Mouse (Mus musculus) intestine, embryonic 15.5 days (tissue): ENCODE measurements at regions not wholly inside any gene's neighbourhood (a gene's known extent, or its start where the extent isn't known, plus 50 kb on each side); places are given as distances from the start of the nearest gene placed in this dataset.
A peak's percentile ranks its signal among the peaks of the same experiment; 100 is the strongest.

Experiments
- ATAC-seq: fragments of 200-750 bp; cut with Nextera tagmentation; 2 replicates; pipeline ENCODE4 v1.8.0; 2017; ENCODE audit warnings: moderate TSS enrichment, moderate library complexity
- H3K27ac ChIP-seq: fragments of 300-500 bp; sonication (generic); 2 replicates; pipeline ENCODE4 v1.5.1; 2015; ENCODE audit warnings: mild to moderate bottlenecking, inconsistent platforms
- H3K27me3 ChIP-seq: fragments of 300-500 bp; sonication (generic); replicated peaks from 2 replicates; pipeline ENCODE4 v1.6.1; 2015; ENCODE audit warnings: inconsistent platforms
- H3K36me3 ChIP-seq: fragments of 300-500 bp; sonication (generic); 2 replicates; pipeline ENCODE4 v1.6.1; 2015; ENCODE audit warnings: inconsistent platforms
- H3K4me1 ChIP-seq: fragments of 300-500 bp; sonication (generic); replicated peaks from 2 replicates; pipeline ENCODE4 v1.6.1; 2015; ENCODE audit warnings: inconsistent platforms
- H3K4me2 ChIP-seq: fragments of 300-500 bp; sonication (generic); replicated peaks from 2 replicates; pipeline ENCODE4 v1.6.1; 2015; ENCODE audit warnings: mild to moderate bottlenecking, inconsistent platforms
- H3K4me3 ChIP-seq: fragments of 300-500 bp; sonication (generic); replicated peaks from 2 replicates; pipeline ENCODE4 v1.5.1; 2015; ENCODE audit warnings: inconsistent platforms
- H3K9ac ChIP-seq: fragments of 300-500 bp; sonication (generic); 2 replicates; pipeline ENCODE4 v1.6.1; 2015; ENCODE audit warnings: inconsistent platforms
- H3K9me3 ChIP-seq: fragments of 300-500 bp; sonication (generic); 2 replicates; pipeline ENCODE4 v1.6.1; 2016; ENCODE audit warnings: inconsistent platforms
- WGBS: fragments of 180-500 bp; shearing (Covaris S2); methylation state at CpG from one replicate; pipeline ENCODE4 v1.1.7; 2015; 5-methylcytosine and 5-hydroxymethylcytosine counted together

DNA sequence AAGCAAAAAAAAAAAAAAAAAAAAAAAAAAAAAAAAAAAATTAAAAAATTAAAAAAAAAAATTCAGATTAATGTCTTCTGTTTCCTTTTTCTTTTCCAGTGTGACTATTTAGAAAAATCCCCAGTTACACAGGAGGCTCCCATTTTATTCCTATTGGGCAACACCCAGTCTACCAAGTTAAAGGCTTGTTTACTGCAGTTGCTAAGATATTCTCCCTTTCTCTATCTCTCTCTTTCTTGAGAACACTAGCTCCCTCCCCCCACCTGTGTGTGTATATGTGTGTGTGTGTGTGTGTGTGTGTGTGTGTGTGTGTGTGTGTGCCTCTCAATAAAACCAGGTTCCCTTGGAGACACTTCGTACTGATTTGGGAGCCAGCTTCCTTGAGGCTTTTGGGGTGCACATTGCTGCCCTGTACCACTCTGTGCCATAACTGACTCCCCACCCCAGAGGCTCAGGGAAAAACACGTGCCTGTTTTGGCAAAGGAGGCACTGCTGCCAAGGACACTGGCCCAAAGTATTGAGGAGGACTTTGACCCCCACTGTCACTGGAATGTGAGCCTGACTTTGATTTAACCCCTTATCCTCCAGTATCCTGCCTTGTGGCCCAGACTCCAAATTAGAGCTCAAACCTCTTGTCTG, 50.3 kb downstream of the Anapc15-ps start:
- WGBS, result 17% methylated on average over 2 of the region's 2 CpGs
- Histone ChIP-seq H3K27ac (no peak overlapping the region), H3K4me3 (no peak overlapping the region), H3K4me2 (no peak overlapping the region), H3K9ac (no peak overlapping the region), H3K27me3 (no peaks in the 10 kb centered on the region), H3K9me3 (no peaks in the 10 kb centered on the region), H3K4me1 (peaks cover 3% of the 10 kb centered on the region; the same call in 1 of the 2 replicates), H3K36me3 (no peaks in the 10 kb centered on the region)
- ATAC-seq, result peak; percentile 87

DNA sequence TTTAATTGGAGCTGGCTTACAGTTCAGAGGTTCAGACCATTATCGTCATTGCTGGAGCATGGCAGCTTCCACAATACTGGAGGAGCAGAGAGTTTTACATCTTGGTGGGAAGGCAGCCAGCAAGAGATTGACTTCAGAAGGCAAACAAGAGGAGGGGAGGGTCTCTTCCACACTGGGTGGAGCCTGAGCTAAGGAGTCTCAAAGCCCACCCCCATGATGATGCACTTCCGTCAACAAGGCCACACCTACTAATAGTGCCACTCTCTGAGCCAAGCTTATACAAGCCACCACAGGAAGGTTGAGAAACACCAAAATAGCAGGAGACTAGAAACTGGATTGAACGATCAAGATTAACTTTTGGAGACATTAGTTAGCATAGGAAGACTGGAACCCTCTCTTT, 52.5 kb downstream of the Anapc15-ps start:
- WGBS, result 92% methylated on average over 3 of the region's 3 CpGs
- Histone ChIP-seq H3K9me3 (no peaks in the 10 kb centered on the region), H3K4me3 (no peak overlapping the region), H3K4me1 (peaks cover 3% of the 10 kb centered on the region; the same call in 1 of the 2 replicates), H3K27ac (no peak overlapping the region), H3K4me2 (no peak overlapping the region), H3K9ac (no peak overlapping the region), H3K27me3 (no peaks in the 10 kb centered on the region), H3K36me3 (no peaks in the 10 kb centered on the region)
- no peak for ATAC-seq

DNA sequence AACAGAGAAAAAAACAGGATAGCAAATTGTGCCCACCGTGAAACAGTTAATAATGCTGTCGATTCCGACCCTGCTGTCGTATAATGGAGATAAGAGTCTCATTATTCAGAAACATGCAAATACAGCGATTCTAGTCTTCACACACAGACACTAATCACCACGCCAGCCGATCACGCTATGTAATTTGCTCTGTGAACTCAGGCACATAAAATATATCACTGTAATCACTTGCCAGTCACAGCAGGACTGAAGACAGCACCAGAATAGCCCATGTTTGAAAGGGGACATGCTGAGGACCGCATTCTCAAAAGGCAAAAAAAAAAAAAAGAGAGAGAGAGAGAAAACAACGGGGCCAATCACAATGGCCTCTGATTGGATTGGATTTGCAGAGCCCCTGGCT, 53.6 kb downstream of the Anapc15-ps start:
- 0 out of 2 replicates have a peak overlapping the region, but pooled peaks have one; percentile 9 for H3K4me2 ChIP-seq

DNA sequence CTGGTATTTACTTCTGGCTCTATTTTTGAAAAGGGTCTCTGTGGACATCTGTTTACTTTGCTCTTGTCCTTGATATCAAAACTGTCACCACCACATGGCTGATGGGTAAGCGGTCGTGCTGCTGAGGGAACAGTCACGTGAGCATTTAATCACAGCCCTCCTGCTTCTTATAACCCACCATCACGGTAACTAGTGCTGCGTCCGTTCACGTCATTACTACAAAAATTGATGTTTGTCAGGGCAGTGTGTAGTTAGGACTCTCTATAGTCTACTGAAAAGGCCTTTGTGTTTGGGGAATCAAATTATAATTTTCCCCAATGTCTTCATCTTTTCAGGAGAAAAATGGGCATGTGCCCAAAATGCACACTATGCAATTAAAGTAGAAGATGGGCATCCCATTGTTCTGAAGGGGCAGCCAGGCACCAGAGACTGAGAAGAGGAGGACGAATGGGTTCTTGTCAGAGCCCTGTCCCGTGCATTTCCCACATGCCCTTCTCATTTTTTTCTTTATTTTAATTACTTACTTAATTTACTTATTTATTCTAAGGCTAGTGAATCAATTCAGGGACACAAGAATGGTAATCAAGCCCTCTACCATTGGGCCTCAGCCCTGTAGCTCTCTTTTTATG, 54.6 kb upstream of the Nudt4 start:
- H3K4me2 ChIP-seq, result no peak overlapping the region
- peaks cover 3% of the 10 kb centered on the region; the same call in 1 of the 2 replicates for H3K4me1 ChIP-seq
- H3K4me3 ChIP-seq, result no peak overlapping the region
- no peak for ATAC-seq
- no peak overlapping the region for H3K9ac ChIP-seq
- no peaks in the 10 kb centered on the region for H3K9me3 ChIP-seq
- no peaks in the 10 kb centered on the region for H3K27me3 ChIP-seq
- 54% methylated on average over 9 of the region's 9 CpGs for WGBS
- no peaks in the 10 kb centered on the region for H3K36me3 ChIP-seq
- no peak overlapping the region for H3K27ac ChIP-seq

More for the DNA sequence above, 53.6 kb downstream of the Anapc15-ps start:
- ATAC-seq, result no peak
- Histone ChIP-seq H3K27me3 (no peaks in the 10 kb centered on the region), H3K4me3 (no peak overlapping the region), H3K9me3 (no peaks in the 10 kb centered on the region), H3K9ac (no peak overlapping the region), H3K4me1 (peaks cover 3% of the 10 kb centered on the region; the same call in 1 of the 2 replicates), H3K36me3 (no peaks in the 10 kb centered on the region), H3K27ac (no peak overlapping the region)
- WGBS, result 39% methylated on average over 10 of the region's 10 CpGs

DNA sequence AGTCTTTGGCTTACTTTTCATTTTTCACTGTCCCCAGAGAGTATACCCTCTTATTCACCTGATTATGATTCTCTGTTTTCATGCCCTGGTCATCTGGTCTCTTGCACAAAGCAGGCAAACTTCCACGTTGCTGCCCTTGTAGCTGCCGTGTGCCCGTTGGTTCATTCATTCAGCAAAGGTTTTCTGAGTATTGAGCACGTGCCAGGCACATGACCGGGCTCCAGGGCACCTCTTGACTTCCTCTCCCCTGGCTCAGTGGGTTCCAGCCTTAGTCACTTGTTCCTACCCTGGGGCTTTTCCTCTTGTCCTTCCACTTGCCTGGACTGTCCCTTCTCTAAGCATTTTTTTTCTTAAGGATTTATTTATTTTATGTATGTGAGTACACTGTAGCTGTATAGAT, 52.9 kb upstream of the Nudt4 start:
- no peak for ATAC-seq
- Histone ChIP-seq H3K27me3 (no peaks in the 10 kb centered on the region), H3K9ac (no peak overlapping the region), H3K4me3 (no peak overlapping the region), H3K4me2 (no peak overlapping the region), H3K36me3 (no peaks in the 10 kb centered on the region), H3K4me1 (0 out of 2 replicates have a peak, but pooled peaks cover 3% of the 10 kb centered on the region), H3K27ac (no peak overlapping the region), H3K9me3 (no peaks in the 10 kb centered on the region)
- WGBS, result 85% methylated on average over 5 of the region's 5 CpGs

DNA sequence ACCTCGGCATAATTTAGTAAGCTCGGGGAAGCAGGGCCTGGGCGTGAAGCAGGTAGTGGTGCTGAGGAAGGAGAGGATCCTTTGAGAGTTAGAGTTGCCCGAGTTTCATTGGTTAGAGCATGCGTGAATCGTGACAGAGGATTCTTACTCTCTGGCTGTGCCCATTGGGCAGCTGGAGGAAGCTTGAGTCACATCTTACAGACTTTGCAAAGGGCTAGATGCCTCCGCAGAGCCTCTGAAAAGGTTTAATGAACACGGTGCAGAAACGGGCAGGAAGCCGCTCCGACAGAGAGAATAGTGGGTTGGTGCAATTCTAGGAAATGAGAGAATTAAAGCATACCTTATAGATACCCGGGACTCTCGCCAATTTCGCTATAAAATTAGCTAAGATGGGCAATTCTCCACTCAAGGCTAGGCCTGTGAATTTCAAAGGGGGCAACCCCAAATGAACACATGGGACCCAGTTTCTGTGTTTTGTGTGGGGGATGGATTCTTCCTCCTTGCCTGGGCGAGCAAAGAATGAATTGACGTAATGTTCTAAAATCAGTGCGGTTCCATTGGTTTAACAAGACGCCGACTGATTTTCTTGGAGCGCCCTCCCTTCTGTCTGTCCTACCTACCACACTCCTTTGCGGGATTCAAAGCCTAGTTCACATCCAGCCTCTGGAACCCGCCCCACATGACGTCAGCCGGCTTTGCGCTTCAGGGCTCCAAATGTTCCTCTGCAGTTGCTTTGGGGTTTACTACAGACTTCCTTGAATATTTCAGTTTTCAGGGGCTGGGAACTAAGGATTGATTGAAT, 52.1 kb upstream of the Nudt4 start:
- no peak for ATAC-seq
- H3K4me1 ChIP-seq, result peaks cover 4% of the 10 kb centered on the region; the same call in 1 of the 2 replicates
- no peak overlapping the region for H3K4me2 ChIP-seq
- WGBS, result 77% methylated on average over 25 of the region's 25 CpGs
- no peaks in the 10 kb centered on the region for H3K27me3 ChIP-seq
- no peaks in the 10 kb centered on the region for H3K9me3 ChIP-seq
- H3K4me3 ChIP-seq, result no peak overlapping the region
- H3K9ac ChIP-seq, result no peak overlapping the region
- no peak overlapping the region for H3K27ac ChIP-seq
- no peaks in the 10 kb centered on the region for H3K36me3 ChIP-seq
